Mouse (Mus musculus) lung, embryonic 14.5 days (tissue): ENCODE data around the gene Il17rb. TPM values are rescaled to one million over a fixed set of nuclear protein-coding genes. Genes with fewer than 3 reads are reported as not detected.

Experiments used
- ATAC-seq: fragments of 200-750 bp; cut with Nextera tagmentation; 2 replicates; pipeline ENCODE4 v1.8.0; 2017; ENCODE audit warnings: mild to moderate bottlenecking, moderate TSS enrichment, moderate library complexity; ENCODE audit not compliant: insufficient read depth
- DNase-seq: peaks from one replicate; pipeline ENCODE4 v3.0.0-alpha.2; 2015
- H3K27ac ChIP-seq: fragments of 300-500 bp; sonication (generic); 2 replicates; pipeline ENCODE4 v1.5.1; 2014; ENCODE audit warnings: low read depth, mild to moderate bottlenecking, moderate library complexity
- H3K27me3 ChIP-seq: fragments of 300-500 bp; sonication (generic); 2 replicates; pipeline ENCODE4 v1.6.1; 2014; ENCODE audit warnings: low read length, control low read depth; ENCODE audit not compliant: insufficient read depth
- H3K36me3 ChIP-seq: fragments of 300-500 bp; sonication (generic); 2 replicates; pipeline ENCODE4 v1.6.1; 2014; ENCODE audit warnings: control low read depth; ENCODE audit not compliant: insufficient read depth
- H3K4me1 ChIP-seq: fragments of 300-500 bp; sonication (generic); 2 replicates; pipeline ENCODE4 v1.6.1; 2014; ENCODE audit warnings: antibody characterized with exemption, control low read depth; ENCODE audit not compliant: insufficient read depth
- H3K4me2 ChIP-seq: fragments of 300-500 bp; sonication (generic); 2 replicates; pipeline ENCODE4 v1.6.1; 2014; ENCODE audit warnings: mild to moderate bottlenecking
- H3K4me3 ChIP-seq: fragments of 300-500 bp; sonication (generic); 2 replicates; pipeline ENCODE4 v1.5.1; 2014; ENCODE audit warnings: low read depth, low read length
- H3K9ac ChIP-seq: fragments of 300-500 bp; sonication (generic); 2 replicates; pipeline ENCODE4 v1.6.1; 2014
- H3K9me3 ChIP-seq: fragments of 300-500 bp; sonication (generic); 2 replicates; pipeline ENCODE4 v1.6.1; 2016; ENCODE audit warnings: low read depth, low read length, control low read depth
- CTCF ChIP-seq: IDR thresholded peaks from 2 replicates; pipeline ENCODE4 v1.5.1; 2016; ENCODE audit warnings: antibody characterized with exemption, low read depth
- WGBS: fragments of 180-500 bp; shearing (Covaris S2); extraction: QIAGEN DNeasy Blood & Tissue Kit; methylation state at CpG from one replicate; pipeline ENCODE4 v1.1.7; 2014; 5-methylcytosine and 5-hydroxymethylcytosine counted together
- microRNA-seq: library from miRNA; unstranded; fragments of <30 nt; microRNA quantifications from one replicate; pipeline ENCODE4, GENCODE M21; 2016; ENCODE audit warnings: borderline number of aligned reads
- polyA plus RNA-seq: library from polyadenylated mRNA; unstranded; fragments of >200 nt; fragmentation: Nextera tagmentation; extraction: Ambion mirVana; gene quantifications from 2 replicates; pipeline ENCODE4 v1.2.1, GENCODE M21; 2014

Gene Il17rb
- polyA plus RNA-seq, 1 experiment from 2014 or later, result 1.3 TPM

DNA sequence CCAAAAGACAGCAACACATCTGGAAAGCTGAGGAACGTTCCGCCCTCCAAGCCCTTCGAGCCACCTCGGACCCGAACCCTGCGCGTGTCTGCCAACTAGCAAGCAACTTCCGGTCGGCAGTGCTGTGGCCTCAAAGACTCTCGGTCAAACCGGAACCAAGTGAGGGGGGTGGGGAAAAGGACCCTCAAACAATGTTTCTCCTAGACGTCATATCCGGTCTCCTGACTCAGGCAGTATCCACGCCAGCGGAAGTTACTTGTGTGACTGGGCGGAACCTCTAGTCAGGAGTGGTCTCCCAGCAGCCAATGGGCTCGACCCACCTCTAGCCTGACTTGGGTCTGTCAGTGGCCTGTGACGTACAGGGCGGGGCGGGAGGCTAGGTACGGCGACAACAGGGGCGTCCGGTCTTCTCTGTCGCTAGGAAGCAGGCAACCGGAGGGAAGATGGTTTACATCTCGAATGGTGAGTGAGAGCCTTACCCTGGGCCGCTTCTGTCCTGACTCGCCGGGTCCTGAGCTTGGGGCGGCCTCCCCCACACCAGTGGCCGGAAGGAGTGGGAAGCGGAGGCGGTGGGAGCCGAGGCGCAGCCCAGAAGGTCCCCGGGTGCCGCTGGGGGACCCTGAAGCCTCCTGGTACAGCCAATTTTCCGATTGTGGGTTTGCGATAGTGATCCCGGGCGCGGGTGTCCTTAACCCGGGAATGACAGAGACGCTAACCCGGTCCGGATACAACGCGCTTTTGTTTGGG, 40.4 kb downstream of the Il17rb start, which contains the start of gene Selenok:
Gene Selenok, plus strand, starts transcription at position 234 of the 747 bp plus-strand sequence.
- WGBS, result under 1% methylated on average over 49 of the region's 49 CpGs
- TF ChIP-seq CTCF, result no peak
- H3K4me1 ChIP-seq, result peaks cover 12% of the 10 kb centered on the region; the same call in 1 of the 2 replicates
- no peaks in the 10 kb centered on the region for H3K9me3 ChIP-seq
- H3K36me3 ChIP-seq, result peaks cover 32% of the 10 kb centered on the region
- peak within 1 kb of the TSS; percentile 87 for H3K4me3 ChIP-seq
- peak within 1 kb of the TSS; percentile 80 for H3K27ac ChIP-seq
- H3K4me2 ChIP-seq, result peak within 1 kb of the TSS; percentile 88
- ATAC-seq (peak; percentile 100), DNase-seq (peak; percentile 99)
- H3K27me3 ChIP-seq, result no peaks in the 10 kb centered on the region
- peak within 1 kb of the TSS; percentile 87 for H3K9ac ChIP-seq

DNA sequence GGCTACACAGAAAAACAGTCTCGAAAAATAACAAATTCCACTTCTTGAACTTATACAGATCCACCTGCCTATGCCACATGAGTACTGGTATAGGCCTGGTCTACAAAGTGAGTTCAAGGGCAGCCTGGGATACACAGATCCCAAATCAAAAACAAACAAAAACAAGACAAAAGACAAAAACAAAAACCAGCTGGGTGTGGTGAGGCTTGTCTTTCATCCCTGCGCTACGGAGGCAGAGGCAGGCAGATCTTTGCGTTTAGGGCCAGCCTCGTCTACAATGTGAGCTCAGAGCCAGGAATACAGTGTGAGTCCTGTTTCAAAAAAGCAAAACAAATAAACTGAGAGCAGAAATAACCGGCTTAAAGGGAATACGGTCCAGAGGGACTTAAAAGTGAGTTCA, 41.1 kb downstream of the Il17rb start:
- TF ChIP-seq CTCF, result no peak
- peak overlapping the region; percentile 87 for H3K4me3 ChIP-seq
- no peaks in the 10 kb centered on the region for H3K27me3 ChIP-seq
- H3K36me3 ChIP-seq, result peaks cover 26% of the 10 kb centered on the region
- DNase-seq (no peak), ATAC-seq (peak; percentile 9; the same call in 1 of the 2 replicates)
- H3K27ac ChIP-seq, result peak overlapping the region; percentile 73
- peak overlapping the region; percentile 74 for H3K4me2 ChIP-seq
- WGBS, result 63% methylated on average over 7 of the region's 7 CpGs
- no peaks in the 10 kb centered on the region for H3K9me3 ChIP-seq
- peaks cover 12% of the 10 kb centered on the region; the same call in 1 of the 2 replicates for H3K4me1 ChIP-seq
- peak overlapping the region; percentile 48 for H3K9ac ChIP-seq

DNA sequence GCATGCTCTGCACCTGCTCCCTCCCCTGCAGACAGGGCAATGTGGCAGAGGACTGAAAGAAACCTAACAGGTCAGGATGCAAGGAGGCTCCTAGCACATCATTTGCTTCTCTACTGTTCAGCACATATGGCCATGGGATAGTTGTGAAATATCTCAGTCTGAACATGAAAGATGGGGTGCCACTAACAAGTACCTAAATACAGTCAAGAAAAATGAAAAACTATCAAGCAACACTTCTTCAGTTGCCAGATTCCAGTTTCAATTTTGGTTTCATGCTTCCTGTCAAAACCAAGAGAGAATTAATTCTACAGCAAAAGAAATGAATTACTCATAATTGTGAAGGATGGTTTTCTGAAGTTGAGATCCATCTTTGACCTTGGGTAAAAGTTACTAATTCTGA, 51.3 kb downstream of the Il17rb start:
- no peak for TF ChIP-seq CTCF
- Histone ChIP-seq H3K4me3 (no peak overlapping the region), H3K4me2 (no peak overlapping the region), H3K4me1 (no peaks in the 10 kb centered on the region), H3K36me3 (no peaks in the 10 kb centered on the region), H3K9ac (no peak overlapping the region), H3K27me3 (no peaks in the 10 kb centered on the region), H3K27ac (no peak overlapping the region), H3K9me3 (no peaks in the 10 kb centered on the region)
- no peak for DNase-seq
- no peak for ATAC-seq

DNA sequence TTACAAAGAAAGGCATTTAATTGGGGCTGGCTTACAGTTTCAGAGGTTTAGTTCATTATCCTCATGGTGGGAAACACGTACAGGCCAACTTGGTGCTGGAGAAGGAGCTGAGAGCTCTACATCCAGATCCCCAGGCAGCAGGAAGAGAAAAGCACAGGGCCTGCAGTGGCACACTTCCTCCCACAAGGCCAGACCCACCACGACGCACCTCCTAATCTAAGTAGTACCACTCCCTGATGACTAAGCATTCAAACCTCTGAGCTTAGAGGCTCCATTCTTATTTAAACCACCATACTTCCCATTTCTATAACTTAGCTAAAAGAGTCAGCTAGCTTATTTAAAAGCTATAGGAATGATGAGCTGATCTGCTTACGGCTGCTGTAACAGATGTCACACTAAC, 57.9 kb downstream of the Il17rb start:
- H3K4me2 ChIP-seq, result no peak overlapping the region

DNA sequence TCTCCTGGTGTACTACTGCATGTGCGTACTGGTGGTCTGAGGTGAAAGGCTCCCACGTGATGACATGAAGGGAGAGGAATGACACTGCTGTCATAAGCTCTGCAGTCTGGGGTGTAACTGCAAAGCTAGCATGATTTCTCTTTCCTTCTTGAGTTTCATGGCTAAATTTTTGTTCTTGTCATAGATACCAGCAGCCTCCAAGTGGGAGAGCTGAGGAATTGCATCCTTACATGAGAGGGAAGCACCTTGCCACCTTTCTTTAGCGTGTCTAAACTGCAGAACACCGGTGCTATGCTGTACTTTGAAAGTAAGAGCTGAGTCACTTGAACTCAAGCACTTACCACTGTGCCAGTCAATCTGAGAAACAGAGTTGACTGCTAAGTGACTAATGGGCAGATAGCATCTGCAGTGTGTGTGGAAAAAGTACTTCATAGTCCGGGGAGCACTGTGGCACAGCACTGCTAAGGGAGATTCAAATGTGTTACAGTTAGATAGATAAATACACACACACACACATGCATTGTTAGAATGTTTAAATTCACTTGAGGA, 61.9 kb downstream of the Il17rb start:
- H3K27me3 ChIP-seq, result no peaks in the 10 kb centered on the region
- ATAC-seq (no peak), DNase-seq (no peak)
- no peaks in the 10 kb centered on the region for H3K9me3 ChIP-seq
- 53% methylated on average over 5 of the region's 5 CpGs for WGBS
- 0 out of 2 replicates have a peak, but pooled peaks have one; percentile 7 for TF ChIP-seq CTCF
- no peak overlapping the region for H3K27ac ChIP-seq
- no peaks in the 10 kb centered on the region for H3K4me1 ChIP-seq
- H3K4me3 ChIP-seq, result no peak overlapping the region
- H3K4me2 ChIP-seq, result no peak overlapping the region
- H3K36me3 ChIP-seq, result no peaks in the 10 kb centered on the region
- no peak overlapping the region for H3K9ac ChIP-seq

More for the DNA sequence above, 57.9 kb downstream of the Il17rb start:
- Histone ChIP-seq H3K27me3 (no peaks in the 10 kb centered on the region), H3K9ac (no peak overlapping the region), H3K36me3 (no peaks in the 10 kb centered on the region), H3K27ac (no peak overlapping the region), H3K4me1 (no peaks in the 10 kb centered on the region), H3K4me3 (no peak overlapping the region), H3K9me3 (no peaks in the 10 kb centered on the region)
- TF ChIP-seq CTCF, result no peak
- WGBS, result 70% methylated on average over 4 of the region's 4 CpGs
- no peak for DNase-seq
- no peak for ATAC-seq

Small RNA genes within 50 kb of the gene (microRNA-seq; reads per million reads assigned to microRNA genes)
- gene Mir6947, result not detected

Other genes starting within 250 kb of the Il17rb start
- 189 and 209 TPM in 2 replicates for gene Selenok, start 40.6 kb downstream of the Il17rb start, polyA plus RNA-seq
- 56.6 and 59.4 TPM in 2 replicates for gene Actr8, start 30.6 kb downstream of the Il17rb start, polyA plus RNA-seq
- gene Chdh, start 127 bp upstream of the Il17rb start, polyA plus RNA-seq, result 0.78 and 1.1 TPM in 2 replicates